Mouse (Mus musculus): ENCODE measurements around the gene Vps35l.
A peak's percentile ranks its signal among the peaks of the same experiment; 100 is the strongest.

Gene Vps35l

GRCm38 (mm10) chr7:118733225-118733624 is 6.8 kb upstream of the Vps35l start:
- DNase-seq (ENCODE audit: low spot score in 2 of 2): no peak

DNA sequence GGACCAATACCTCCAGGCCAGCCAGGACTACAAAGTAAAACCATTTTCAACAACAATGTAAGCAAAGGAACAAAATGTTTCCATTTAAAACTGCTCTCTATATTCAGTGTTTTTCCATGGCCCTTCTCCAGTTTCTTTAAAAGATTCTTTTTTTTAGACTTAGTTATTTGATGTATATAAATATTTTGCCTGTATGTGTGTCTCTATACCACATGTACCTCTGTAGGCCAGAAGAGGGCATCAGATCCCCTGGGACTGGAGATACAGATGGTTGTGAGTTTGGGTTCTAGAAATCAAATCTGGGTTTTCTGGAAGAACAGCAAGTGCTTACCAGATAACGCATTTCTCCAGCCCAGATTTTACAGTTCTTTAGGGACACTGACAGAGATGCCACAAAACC is 1.3 kb upstream of the Vps35l start:
- DNase-seq (ENCODE audit: low spot score in 2 of 2): peak in 1 of 2 experiments; percentile 5

- peak; percentile 81 to 89 for DNase-seq (ENCODE audit: low spot score in 2 of 2)
Measured at GRCm38 (mm10) chr7:118740532-118741338, 709 bp downstream of the Vps35l start.

DNA sequence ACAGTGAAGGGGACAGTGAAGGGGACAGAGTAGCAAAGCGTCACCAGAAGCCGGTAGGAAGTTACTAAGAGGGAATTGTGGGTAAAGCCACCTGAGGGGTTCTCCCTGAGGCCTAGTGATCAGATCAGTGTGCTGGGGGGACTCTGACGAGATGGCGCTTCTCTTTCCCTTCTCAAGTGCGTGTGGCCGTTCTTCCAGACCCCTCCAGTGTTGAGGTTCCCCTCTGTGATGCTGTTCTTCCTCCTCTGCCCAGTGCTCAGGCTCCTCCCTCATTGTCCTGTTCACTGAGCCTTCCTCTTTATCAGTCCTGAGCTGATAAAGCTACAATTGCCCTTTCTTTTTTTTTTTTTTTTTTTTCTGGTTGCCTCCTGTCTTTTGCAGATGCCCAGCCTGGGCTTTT is 2.3 kb downstream of the Vps35l start:
- DNase-seq (ENCODE audit: low spot score in 2 of 2): no peak

GRCm38 (mm10) chr7:118744766-118745165 is 4.7 kb downstream of the Vps35l start:
- no peak for DNase-seq (ENCODE audit: low spot score in 2 of 2)

- no peak for DNase-seq (ENCODE audit: low spot score in 2 of 2)
Measured at GRCm38 (mm10) chr7:118747891-118748672, 8.1 kb downstream of the Vps35l start.

DNA sequence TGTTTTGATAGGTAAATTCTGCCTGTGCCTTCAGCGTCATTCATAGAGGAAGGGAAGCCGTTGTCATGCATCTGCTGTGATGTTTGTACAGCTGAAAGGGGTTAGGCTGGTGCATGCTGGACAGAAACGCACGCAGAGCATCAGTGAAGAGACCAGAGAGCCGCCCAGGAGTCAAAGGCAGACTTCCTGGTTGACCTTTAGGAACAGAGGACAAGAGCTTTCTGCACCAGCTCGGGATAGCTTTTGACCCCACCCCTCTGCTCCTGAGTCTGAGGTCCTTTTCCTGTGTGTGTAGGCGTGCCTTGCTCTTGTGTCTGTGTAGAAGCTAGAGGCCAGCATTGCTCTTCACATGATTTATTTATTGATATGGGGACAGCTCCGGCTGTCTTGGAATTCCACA is 9.7 kb downstream of the Vps35l start:
- DNase-seq (ENCODE audit: low spot score in 2 of 2): no peak

DNA sequence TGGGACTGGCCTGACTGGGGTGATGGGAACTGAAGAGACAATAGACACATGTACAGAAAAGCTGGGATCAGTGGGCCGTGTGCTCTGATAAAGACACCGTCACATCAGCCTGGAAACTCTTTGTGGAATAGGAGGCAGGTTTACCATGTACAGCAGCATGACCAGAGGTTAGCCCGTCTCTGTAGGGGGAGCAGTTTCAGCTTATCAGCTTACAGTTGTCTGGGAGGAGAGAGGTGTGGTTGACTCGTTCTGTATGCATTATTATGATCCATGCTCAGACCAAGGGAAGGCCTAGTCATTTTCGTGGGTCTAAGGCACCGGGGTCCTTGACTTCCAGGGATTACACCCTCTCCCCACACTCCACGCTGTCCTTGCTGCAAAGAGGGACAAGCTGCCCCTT is 11.6 kb downstream of the Vps35l start:
- no peak for DNase-seq (ENCODE audit: low spot score in 2 of 2)

- DNase-seq (ENCODE audit: low spot score in 2 of 2): no peak
Measured at GRCm38 (mm10) chr7:118755756-118756155, 15.7 kb downstream of the Vps35l start.

DNA sequence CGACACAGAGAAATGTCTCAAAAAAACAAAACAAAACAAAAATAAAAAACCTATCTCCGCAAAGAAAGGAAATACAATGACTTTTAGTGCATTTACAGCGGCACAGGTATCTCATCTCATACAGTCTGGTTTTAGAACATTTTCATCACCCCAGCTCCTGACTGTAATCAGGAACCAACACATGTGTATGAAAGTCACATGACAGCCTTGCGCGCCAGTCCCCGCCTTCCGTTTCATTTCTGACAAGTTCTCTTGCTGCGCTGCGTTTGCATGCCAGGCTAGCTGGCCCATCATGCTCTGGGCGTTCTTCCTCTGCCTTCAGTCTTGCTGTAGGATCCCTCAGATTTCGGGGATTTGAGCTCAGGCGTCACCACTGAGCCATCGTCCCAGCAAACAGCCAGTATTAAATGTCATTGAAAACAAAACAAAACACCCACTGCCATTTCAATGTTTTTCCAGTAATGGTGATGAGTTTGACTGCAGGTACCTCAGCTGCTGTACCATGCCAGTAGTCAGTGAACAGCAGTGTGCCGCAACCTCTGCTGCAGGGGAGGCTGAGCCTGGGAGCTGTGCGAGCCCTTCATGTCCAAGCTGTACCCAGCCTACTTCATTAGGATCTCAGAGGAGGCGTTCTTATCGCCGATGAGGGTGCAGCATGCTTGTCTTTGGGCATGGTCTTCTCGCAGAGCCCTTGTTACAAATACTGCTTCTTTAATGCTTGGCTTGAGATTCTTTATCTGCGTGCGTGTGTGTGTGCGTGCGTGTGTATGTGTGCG is 16.7 kb downstream of the Vps35l start:
- DNase-seq (ENCODE audit: low spot score in 2 of 2): no peak

GRCm38 (mm10) chr7:118758369-118758768 is 18.3 kb downstream of the Vps35l start:
- DNase-seq (ENCODE audit: low spot score in 2 of 2): no peak

- no peak for DNase-seq (ENCODE audit: low spot score in 2 of 2)
Measured at GRCm38 (mm10) chr7:118759372-118759771, 19.3 kb downstream of the Vps35l start.

DNA sequence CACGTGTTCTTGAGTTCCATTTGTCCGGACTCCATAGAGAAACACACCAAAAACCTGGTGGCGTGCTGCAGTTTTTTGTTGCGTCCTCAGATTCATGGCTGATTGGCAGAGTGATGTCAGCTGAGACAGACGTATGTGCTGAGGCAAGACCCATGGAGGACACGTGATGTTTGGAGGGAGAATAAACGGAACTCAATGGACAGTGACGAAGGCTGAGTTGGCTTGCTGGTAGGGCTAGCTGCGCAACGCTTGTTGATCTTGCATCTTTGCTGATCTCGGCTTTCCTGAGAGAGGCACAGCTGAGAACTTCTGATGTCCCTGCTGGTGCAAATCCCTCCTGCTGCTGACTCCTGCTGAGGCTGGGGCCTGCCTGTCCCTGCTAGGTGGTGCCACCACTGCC is 23.9 kb downstream of the Vps35l start:
- DNase-seq (ENCODE audit: low spot score in 2 of 2): no peak

GRCm38 (mm10) chr7:118764725-118765124 is 24.7 kb downstream of the Vps35l start:
- DNase-seq (ENCODE audit: low spot score in 2 of 2): no peak

DNA sequence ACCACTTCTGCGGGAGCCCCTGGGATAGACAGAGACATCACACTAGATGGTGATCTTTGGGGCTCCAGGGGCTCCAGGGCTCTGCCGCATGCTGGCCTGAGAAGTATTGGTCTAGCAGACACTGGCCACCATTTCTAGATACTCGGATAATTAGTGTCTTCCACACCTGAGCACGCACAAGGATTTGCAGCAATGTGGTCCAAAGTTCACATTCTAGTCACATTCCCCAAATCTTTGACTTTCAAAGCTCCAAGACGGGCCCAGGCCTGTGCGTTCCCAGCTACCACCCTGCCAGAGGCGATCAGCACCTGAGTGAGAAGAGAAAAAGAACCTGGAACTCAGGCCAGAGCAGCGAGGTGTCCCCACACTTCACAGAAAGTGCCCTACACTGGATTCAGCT is 25.6 kb downstream of the Vps35l start:
- DNase-seq (ENCODE audit: low spot score in 2 of 2): no peak

DNA sequence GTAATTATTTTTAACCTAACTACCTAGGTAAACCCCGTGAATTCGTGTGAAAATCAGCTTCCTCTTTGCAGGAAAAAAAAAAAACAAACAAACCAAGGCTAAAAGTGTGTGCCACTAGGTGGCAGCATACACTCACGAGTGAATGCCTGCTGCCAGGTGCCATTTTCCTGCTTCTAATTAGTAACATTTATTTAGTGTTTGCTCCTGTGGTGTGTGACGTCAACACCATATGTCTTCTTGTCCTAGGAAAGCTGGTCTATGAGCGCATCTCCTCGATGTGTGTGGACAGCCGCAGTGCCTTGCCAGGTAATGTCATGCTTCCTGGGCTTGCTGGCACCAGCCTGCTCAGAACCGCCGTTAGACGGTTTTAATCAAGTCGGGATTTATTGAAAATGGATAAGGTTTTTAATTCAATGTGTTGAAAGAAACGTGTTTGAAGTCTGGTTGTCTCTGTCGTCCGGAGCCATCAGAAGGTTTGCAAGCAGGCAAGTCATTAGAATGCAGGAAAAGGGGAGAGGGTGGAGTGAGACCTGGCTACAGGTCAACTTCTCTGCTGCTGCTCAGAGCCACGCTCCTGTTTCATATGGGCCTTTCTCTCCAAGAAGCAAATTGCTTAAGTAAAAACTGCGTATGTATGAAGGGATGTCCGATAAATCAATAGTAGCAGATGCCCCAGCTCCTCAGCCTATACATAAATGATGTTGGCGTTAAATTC is 26.2 kb downstream of the Vps35l start:
- peak; percentile 26 to 64 for DNase-seq (ENCODE audit: low spot score in 2 of 2)

DNA sequence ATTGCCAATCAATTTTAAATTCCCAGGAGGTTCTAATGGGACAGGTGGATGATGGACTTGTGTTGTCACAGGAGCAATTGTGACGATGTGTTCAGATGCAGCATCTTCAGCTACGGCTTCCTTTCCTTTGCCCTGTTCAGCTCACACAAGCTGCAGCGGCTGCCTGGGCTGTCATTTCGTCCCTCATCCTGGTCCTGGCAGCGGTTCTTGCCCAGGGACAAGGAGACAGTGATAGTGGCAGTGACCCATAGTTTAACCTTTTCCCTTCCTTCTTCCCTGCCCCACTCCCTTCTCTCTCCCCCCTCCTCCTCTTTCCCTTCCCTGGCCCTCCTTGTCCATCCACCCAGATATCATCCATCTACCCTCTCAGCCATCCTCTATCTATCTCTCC is 26.8 kb downstream of the Vps35l start:
- DNase-seq (ENCODE audit: low spot score in 2 of 2): no peak

DNA sequence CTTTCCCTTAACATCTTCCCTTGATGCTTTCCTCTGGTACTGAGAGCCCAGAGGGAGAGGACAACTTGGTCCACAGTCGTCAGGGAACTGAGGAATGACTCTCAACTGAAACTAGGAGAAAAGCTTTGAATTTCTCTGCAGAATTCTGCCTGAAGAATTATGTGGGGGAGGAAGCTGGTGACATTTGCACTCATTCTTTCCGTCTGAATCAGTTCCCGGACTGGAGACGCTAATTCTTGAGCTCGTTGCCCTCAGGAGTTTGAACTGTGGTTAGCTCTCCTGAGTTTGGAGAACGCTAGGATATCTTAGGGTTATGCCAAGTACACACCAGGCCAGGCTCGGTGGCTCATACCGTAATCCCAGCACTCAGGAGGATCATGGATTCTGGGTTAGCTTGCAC is 29.2 kb downstream of the Vps35l start:
- DNase-seq (ENCODE audit: low spot score in 2 of 2): no peak

- DNase-seq (ENCODE audit: low spot score in 2 of 2): no peak
Measured at GRCm38 (mm10) chr7:118769655-118770054, 29.6 kb downstream of the Vps35l start.

GRCm38 (mm10) chr7:118773027-118773426 is 33.0 kb downstream of the Vps35l start:
- DNase-seq (ENCODE audit: low spot score in 2 of 2): no peak

GRCm38 (mm10) chr7:118775991-118776390 is 36.0 kb downstream of the Vps35l start:
- DNase-seq (ENCODE audit: low spot score in 2 of 2): no peak

DNA sequence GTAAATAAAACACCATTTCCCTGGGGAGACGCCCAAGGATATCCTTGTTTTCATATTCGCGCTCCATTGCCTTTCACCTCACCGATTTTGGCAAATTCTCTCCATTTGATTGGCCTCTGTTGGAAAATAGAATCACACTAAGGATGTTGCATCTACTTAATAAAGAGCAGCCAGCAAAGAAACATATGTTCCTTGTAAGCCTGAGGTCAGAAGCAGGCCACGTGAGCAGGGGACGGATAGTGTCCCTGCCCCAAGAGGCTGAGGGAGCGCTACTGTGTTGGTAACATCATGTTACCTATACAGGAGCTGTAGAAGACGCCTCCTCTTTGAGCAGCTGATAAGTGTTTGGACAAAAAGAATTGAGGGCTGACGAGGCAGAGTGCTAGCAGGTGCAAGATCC is 36.5 kb downstream of the Vps35l start:
- DNase-seq (ENCODE audit: low spot score in 2 of 2): no peak

Data from natural killer cell, adult 2 months (primary cell).